Mouse (Mus musculus) embryo, embryonic 11 days (tissue): ENCODE data around the gene Crot.

Source experiments
- DNase-seq: peaks from one replicate; pipeline ENCODE4 v3.0.0-alpha.2; 2015

Crot gene

GRCm38 (mm10) chr5:8991626-8992025, 5.5 kb downstream of the Crot start:
- DNase-seq, result no peak

GRCm38 (mm10) chr5:8990526-8990925, 6.6 kb downstream of the Crot start:
- DNase-seq, result no peak

DNA sequence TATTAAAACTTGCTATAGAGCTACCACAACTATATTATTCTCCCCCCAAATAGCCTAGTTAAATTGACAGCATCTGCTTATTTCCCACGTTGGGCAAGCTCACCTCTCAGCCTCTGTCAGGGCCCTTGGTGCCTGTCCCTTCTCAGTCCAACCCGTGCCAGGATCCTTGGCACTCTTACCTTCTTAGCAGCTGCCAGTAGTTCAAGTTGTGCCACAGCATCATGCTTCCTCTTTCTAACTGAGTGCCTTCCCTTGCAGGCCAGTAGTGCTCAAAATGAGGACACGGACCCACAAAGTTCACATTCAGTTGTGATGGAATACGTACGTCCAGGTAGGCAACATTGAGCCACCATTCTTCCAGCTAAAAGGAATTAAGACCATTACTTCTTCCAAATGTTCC, 9.2 kb downstream of the Crot start:
- no peak for DNase-seq

- DNase-seq, result no peak
These were observed 11.7 kb downstream of the Crot start for GRCm38 (mm10) chr5:8985470-8985869.

DNA sequence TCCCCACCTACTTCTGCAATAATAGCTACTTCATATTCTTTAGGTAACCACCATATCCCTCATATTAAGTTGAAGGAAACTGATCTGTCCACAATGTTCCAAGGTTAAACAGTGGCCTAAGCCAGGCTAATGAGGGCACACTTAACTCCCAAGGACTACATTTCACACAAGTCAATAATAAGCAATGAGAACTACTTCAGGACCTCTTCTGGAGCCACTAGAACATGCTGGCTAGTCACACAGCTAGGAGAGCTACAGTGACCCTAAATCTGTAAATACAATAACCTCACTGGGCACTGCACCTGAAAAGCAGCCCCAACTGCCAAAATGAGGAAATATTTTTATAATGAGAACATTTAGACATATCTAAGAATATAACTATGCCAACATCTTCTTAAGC, 22.4 kb downstream of the Crot start:
- DNase-seq, result no peak

GRCm38 (mm10) chr5:8972355-8972754, 24.8 kb downstream of the Crot start:
- peak; percentile 10 for DNase-seq

GRCm38 (mm10) chr5:8970694-8971093, 26.4 kb downstream of the Crot start:
- no peak for DNase-seq

DNA sequence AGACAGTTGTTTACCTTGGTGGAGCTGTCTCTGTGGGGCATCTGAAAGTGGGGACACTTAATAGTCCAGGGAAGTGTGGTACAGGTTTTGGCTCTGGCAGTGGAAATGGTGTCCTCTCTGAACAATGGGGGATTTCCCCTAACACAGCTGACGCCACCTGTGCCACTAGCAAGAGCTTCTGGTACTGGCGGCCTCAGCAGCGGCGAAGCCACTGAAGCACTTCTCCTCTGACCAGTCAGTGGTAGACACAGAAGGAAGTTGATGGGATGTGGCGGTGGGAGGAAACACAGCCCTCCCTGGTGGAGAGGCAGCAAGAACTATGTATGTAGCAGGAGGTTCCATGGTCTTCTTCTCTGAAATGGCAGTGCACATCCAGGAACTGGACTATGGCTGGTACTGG, 32.6 kb downstream of the Crot start:
- DNase-seq, result no peak

DNA sequence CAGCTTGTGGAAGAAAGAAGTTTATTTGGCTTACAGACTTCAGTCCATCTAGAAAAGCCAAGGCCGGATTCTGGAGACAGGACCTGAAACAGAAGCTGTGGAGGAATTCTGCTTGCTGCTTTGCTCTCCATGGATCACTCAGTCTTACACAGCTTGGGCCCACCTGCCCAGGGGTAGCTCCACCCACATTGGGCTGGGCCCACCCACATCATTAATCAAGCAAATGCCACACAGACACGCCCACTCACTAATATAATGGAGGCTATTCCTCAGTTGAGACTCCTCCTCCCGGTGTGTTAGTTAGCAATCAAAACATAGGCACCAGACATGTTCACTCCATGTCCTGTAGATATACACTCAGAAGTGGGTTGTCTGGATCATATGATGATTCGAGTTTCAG, 36.6 kb downstream of the Crot start:
- DNase-seq, result no peak

DNA sequence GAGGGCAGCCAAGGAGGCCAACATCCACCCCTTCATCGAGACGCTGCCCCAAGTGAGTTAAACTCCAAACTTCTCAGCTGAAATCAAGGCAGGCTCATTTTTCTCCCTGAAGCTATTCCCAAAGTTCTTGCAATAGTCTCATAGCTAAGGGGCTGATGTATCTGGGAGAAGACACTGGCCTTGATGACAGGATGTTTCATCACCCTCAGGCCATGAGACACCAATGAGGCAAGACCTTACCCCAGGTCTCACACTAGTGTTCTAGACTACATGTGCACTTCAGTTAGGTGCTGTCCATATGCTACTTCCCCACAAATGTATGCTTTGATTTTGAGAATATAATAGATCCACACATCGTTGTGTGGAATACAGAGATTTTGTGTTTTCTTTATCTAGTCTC, 41.6 kb downstream of the Crot start:
- no peak for DNase-seq

DNA sequence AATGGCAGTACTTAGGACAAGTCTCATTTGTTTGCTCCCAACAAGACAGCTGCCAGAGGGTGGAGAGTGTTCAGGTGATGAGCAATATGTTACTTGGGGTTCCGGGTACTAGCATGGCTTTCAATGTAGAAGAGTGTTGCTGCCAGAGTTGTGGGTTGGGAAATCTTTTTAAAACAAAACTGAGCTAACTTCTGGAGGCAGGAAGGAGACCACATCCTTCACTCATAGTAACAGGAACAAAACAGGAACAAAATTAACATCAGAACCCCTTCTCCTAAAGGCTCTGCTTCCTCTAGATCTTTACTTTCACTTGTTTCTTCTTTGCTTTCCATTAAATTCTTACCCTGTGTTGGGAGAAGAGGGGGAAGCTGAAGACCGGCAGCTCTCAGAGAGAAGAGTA, 43.5 kb downstream of the Crot start:
- DNase-seq, result no peak

GRCm38 (mm10) chr5:8947423-8948110, 49.6 kb downstream of the Crot start:
- no peak for DNase-seq

GRCm38 (mm10) chr5:8943836-8944235, 53.3 kb downstream of the Crot start:
- DNase-seq, result no peak

- DNase-seq, result peak; percentile 6
These were observed 55.9 kb downstream of the Crot start for GRCm38 (mm10) chr5:8941266-8941665.

GRCm38 (mm10) chr5:8937965-8938364, 59.2 kb downstream of the Crot start:
- DNase-seq, result no peak

- no peak for DNase-seq
These were observed 68.7 kb downstream of the Crot start for GRCm38 (mm10) chr5:8928440-8928839.

DNA sequence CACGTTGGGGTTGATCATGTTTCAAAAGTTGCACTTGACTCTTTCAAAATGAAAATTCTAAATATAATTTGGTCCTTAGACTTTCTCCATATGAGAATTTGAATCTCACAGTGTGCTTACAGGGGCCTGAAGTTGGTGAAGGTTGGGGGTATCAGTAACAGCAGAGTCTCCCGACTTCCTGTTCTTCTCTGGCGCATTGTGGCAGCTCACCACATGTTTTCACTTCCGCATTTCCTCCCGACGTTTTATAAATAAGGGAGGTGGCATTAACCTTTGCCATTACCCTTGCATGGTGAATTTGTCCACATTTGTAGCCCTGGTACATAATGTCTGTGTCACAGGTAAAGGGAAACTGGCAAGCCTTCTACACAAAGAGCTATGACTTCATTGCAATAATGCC, 80.1 kb downstream of the Crot start:
- peak; percentile 4 for DNase-seq

- no peak for DNase-seq
These were observed 80.7 kb downstream of the Crot start for GRCm38 (mm10) chr5:8916400-8916799.
